Mouse (Mus musculus) cerebellum, adult 2 months (tissue): ENCODE results near the gene Dera. TPM values are rescaled to one million over a fixed set of nuclear protein-coding genes. Genes with fewer than 3 reads are reported as not detected.

Source experiments
- DNase-seq, 2 experiments: peaks; one replicate each; pipeline ENCODE4 v3.0.0; 2021
- H3K27ac ChIP-seq: fragments of 200-500 bp; 2 replicates; pipeline ENCODE4 v1.5.1; 2012; ENCODE audit warnings: low read length, control low read depth, inconsistent platforms; ENCODE audit not compliant: insufficient read depth
- H3K27me3 ChIP-seq: fragments of 200-500 bp; 2 replicates; pipeline ENCODE4 v1.6.1; 2012; ENCODE audit warnings: inconsistent platforms, mild to moderate bottlenecking, low read length, moderate library complexity; ENCODE audit not compliant: control insufficient read depth, insufficient read depth
- H3K4me1 ChIP-seq: fragments of 200-500 bp; 2 replicates; pipeline ENCODE4 v1.6.1; 2011; ENCODE audit warnings: low read length; ENCODE audit not compliant: control insufficient read depth, insufficient read depth
- H3K4me3 ChIP-seq: fragments of 200-500 bp; replicated peaks from 2 replicates; pipeline ENCODE3; 2011; ENCODE audit warnings: mild to moderate bottlenecking, low read depth, low read length, control low read depth; ENCODE audit not compliant: insufficient read depth
- CTCF ChIP-seq: fragments of 200-500 bp; IDR thresholded peaks from 2 replicates; pipeline ENCODE4 v1.5.1; 2011; ENCODE audit warnings: low read depth, mild to moderate bottlenecking, control low read depth, low read length, moderate library complexity, borderline replicate concordance; ENCODE audit not compliant: insufficient read depth
- POLR2A ChIP-seq: fragments of 200-500 bp; IDR thresholded peaks from 2 replicates; pipeline ENCODE4 v1.6.1; 2011; ENCODE audit warnings: low read length, control low read depth, borderline replicate concordance; ENCODE audit not compliant: insufficient read depth
- WGBS: fragments of 180-500 bp; shearing (Covaris S2); methylation state at CpG from one replicate; pipeline ENCODE4 v1.1.7; 2018; 5-methylcytosine and 5-hydroxymethylcytosine counted together
- polyA plus RNA-seq: library from polyadenylated mRNA; depleted of rRNA; stranded (reverse); fragments of >200 nt; gene quantifications from 2 replicates; pipeline ENCODE4 v1.2.3, GENCODE M21; 2012

Gene Dera
- polyA plus RNA-seq, 1 experiment: 3.6 TPM

DNA sequence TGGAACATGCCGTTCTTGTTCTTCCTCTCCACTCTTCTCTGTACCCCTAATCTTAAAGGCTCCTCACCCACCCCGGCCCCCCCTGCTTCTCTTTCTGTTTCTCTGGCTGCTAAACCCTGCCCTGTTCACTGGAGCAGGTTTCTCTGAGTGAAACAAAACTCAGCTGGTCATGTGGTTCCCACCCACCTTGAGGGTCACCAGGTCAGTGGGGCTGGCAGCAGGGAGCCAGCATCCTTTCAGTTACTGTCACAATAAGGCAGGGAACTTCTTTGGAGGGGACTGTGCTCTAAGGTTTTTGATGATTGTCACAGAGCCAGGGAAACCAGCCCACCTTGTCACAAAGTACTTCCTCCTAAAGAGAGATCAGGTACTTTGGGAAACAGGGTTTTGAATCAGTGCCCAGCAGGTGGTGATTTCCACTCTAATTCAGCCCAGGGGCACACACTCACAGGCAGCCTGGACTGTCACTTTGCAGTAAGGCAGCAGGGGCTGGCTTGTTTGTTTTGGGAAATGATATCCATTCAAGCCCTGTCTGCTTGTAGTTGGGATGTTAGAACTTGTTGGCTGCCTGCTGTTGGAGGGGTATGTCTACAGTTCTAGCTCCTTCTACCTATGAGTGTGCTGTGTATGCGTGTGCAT is 10.3 kb downstream of the Dera start:
- no peak overlapping the region for H3K4me3 ChIP-seq
- TF ChIP-seq POLR2A (no peak), CTCF (no peak)
- 45% methylated on average over 3 of the region's 3 CpGs for WGBS
- no peak for DNase-seq
- no peak overlapping the region for H3K27ac ChIP-seq
- no peaks in the 10 kb centered on the region for H3K27me3 ChIP-seq
- H3K4me1 ChIP-seq: no peaks in the 10 kb centered on the region

GRCm38 (mm10) chr6:137766177-137766576 is 11.8 kb downstream of the Dera start:
- Histone ChIP-seq H3K27me3 (no peaks in the 10 kb centered on the region), H3K4me3 (no peak overlapping the region), H3K27ac (no peak overlapping the region), H3K4me1 (no peaks in the 10 kb centered on the region)
- no peak for TF ChIP-seq POLR2A
- TF ChIP-seq CTCF: no peak
- DNase-seq: no peak

DNA sequence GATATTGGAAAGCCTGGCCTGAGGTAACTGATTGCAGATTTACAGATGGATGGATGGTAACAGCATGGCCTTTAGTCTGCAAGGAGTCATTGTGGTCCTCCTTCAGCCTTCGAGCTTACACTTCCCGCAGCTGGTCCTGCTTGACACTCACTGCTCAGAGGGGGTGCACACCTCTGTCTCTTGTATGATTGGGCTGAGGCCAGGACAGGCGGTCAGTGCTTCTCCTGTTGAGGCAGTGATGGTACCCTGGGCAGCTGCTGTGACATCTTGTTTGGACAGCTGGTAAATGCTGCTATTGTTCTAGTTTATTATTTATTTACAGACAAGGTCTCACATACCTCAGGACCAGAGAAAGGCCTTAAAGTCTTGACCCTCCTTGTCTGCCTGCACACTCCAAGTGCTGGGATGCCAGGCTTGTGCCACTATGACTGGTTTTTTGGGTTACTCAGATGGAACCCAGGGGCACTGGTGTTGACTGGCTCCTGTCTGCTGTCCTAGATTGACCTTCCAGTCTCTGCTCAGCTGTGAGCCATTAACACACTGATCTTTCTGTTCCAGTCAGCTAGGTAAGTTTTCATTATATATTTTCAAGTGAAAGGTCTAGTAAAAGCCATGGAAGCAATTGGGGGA is 17.4 kb downstream of the Dera start:
- no peaks in the 10 kb centered on the region for H3K4me1 ChIP-seq
- no peak for TF ChIP-seq POLR2A
- no peak for TF ChIP-seq CTCF
- DNase-seq: no peak
- H3K27me3 ChIP-seq: no peaks in the 10 kb centered on the region
- WGBS: 68% methylated on average over 3 of the region's 3 CpGs
- no peak overlapping the region for H3K4me3 ChIP-seq
- H3K27ac ChIP-seq: no peak overlapping the region

- Histone ChIP-seq H3K4me1 (no peaks in the 10 kb centered on the region), H3K27me3 (no peaks in the 10 kb centered on the region), H3K4me3 (no peak overlapping the region), H3K27ac (no peak overlapping the region)
- WGBS: 90% methylated on average over 8 of the region's 8 CpGs
- DNase-seq: no peak
- TF ChIP-seq CTCF (no peak), POLR2A (no peak)
These were observed 18.7 kb downstream of the Dera start for GRCm38 (mm10) chr6:137772918-137773636.

DNA sequence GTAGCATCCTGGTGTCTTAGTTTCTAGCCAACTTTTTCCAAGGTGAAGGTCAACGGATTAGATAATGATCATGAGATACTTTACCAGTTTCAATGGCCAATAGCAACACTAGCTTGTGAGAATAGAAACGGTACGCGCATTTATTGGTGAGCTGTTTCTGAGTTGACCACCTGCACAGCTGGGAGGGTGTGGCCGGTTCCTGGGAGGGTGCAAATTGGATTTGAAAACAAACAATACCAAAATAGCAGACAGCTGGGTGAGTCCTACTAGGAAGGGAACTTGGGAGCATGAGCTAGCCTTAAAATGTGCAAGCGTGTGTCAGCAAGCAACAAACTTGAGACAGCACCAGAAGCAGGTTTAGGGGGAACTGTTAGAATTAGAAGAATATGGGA is 19.3 kb downstream of the Dera start:
- Histone ChIP-seq H3K4me1 (no peaks in the 10 kb centered on the region), H3K4me3 (no peak overlapping the region), H3K27me3 (no peaks in the 10 kb centered on the region), H3K27ac (no peak overlapping the region)
- no peak for DNase-seq
- 92% methylated on average over 6 of the region's 6 CpGs for WGBS
- TF ChIP-seq CTCF: no peak
- TF ChIP-seq POLR2A: no peak

DNA sequence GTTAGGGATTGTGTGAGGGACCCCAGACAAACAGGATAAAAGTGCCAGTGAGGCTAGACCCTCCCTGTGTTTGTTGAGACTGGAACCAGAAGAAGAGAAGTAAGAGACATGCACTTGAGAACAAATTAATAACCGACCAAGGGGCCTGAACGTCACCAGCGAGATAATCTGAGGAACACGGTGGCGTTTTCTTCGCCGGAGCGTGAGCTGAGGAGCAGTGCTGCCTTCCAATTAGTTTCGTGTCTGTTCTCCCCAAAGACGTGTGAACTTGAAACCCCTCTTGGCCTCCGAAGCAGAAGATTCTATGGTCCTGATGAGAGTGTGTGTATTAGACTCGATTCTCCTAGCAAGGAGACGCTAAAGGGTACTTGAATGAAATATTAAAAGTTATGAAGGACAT is 19.8 kb downstream of the Dera start:
- no peak for DNase-seq
- no peak overlapping the region for H3K4me3 ChIP-seq
- no peaks in the 10 kb centered on the region for H3K27me3 ChIP-seq
- no peak for TF ChIP-seq POLR2A
- no peak for TF ChIP-seq CTCF
- no peaks in the 10 kb centered on the region for H3K4me1 ChIP-seq
- 88% methylated on average over 13 of the region's 13 CpGs for WGBS
- H3K27ac ChIP-seq: no peak overlapping the region

DNA sequence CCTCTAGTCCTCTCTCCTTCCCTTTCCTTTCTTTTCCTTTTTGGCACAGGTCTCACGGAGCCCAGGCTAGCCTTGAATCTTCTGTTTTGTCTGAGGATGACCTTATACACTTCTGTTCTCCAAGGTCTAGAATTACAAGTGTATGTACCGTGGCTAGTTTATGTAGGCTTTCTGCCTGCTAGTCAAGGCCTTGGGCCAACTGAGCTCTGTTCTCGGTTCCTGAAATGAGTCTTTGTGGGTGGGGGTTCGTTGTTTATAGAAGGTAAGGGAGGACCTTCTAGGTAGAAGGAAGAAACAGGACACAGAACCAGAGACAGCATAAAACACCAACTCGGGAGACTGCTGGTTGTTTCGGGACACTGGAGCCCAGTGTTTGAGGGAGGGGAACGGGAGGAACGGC is 20.8 kb downstream of the Dera start:
- Histone ChIP-seq H3K4me1 (no peaks in the 10 kb centered on the region), H3K27ac (no peak overlapping the region), H3K27me3 (no peaks in the 10 kb centered on the region), H3K4me3 (no peak overlapping the region)
- no peak for TF ChIP-seq CTCF
- no peak for TF ChIP-seq POLR2A
- no peak for DNase-seq
- 92% methylated on average over 8 of the region's 8 CpGs for WGBS

DNA sequence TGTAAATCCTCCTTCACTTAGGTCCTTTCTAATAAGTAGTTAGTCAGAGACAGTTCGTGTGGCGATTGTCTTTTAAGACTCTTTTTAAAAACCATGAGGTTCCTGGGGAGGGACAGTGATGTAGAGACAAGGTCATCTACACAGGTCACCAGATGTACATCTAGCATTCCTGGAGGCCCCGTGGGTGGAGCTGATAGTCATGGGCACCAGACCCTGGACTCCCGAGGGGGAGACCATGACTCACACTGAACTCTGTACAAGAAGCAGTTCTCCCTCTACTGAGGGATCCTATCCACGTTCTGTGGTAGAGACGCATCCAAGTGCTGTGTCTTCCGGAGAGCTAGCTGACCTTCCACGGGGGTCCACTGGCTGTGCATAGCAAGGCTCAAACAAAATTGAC is 22.6 kb downstream of the Dera start:
- H3K4me3 ChIP-seq: no peak overlapping the region
- 89% methylated on average over 8 of the region's 8 CpGs for WGBS
- TF ChIP-seq POLR2A: no peak
- no peak for TF ChIP-seq CTCF
- DNase-seq: no peak
- no peaks in the 10 kb centered on the region for H3K27me3 ChIP-seq
- no peak overlapping the region for H3K27ac ChIP-seq
- no peaks in the 10 kb centered on the region for H3K4me1 ChIP-seq
